ENCODE assay signal across 21 mouse cellular contexts in the genomic region with DNA sequence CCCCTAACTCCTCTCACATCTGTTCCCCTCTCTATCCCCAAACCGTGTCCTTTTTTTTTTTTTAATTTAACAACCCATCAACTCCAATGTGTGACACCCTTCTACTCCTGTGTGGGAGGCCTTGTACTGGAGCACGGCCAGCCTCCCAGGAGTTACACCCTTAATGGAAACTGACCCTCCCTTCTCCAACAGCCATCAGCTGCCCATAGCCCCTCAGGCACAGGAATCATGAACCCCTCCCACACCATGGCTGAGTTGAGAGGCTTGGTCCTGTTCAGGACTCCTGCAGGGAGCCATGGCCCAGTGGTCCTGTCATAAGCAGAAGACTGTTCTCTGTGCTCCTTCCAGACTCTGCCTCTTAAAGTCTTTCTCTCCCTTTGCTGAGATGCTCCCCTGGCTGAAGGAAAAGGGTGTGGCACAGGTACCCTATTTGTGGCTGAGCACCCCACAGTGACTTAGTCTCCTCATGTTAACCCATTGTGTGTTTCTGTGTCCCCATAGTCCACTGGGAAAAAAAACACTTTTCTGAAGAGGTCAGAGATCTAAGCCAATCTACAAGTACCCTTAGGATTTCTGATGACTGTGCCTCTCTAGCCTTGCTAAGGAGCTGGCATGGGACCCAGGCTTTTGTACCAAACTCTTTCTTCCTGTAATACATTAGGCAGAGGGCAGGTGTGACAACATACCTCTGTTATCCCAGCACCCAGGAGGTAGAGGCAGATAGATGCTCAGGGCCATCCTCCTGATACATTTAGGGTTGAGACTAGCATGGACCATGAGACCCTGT.
DNase-seq lines count a peak whose midpoint lies in the region; ATAC-seq lines count a peak whose summit lies in the region.
"Had no signal": no experiment of that assay in that cellular context is flagged by ENCODE, and none has a peak within 500 bp of the region (broad histone marks: within the 10 kb centered on the region; RNA-seq: fewer than 3 reads in every experiment).

No protein-coding gene starts in this region.

- ATAC-seq in kidney, embryonic 16.5 days (ENCODE audit: low FRiP score, low TSS enrichment) = peak; percentile 80
- no peak for ATAC-seq in liver, embryonic 15.5 days (ENCODE audit: insufficient read depth)
- no peak for ATAC-seq in liver, embryonic 11.5 days (replicated peaks; ENCODE audit: low FRiP score)
- ATAC-seq: activated CD4-positive, CD25-positive, alpha-beta regulatory T cell, adult 4 months; forebrain, embryonic 14.5 days; Patski had no signal

- no peak overlapping the region for H3K9ac ChIP-seq in kidney, embryonic 16.5 days (replicated peaks; ENCODE audit: low read length)
- H3K9ac ChIP-seq in liver, embryonic 15.5 days = peak overlapping the region; percentile 19; the same call in 1 of the 2 replicates
- no peak overlapping the region for H3K9ac ChIP-seq in liver, embryonic 11.5 days (ENCODE audit: low read depth, low read length)
- H3K9ac ChIP-seq: heart, embryonic 12.5 days had no signal

- H3K9me3 ChIP-seq in kidney, embryonic 16.5 days (ENCODE audit: low read length) = peaks cover 5% of the 10 kb centered on the region; the same call in 1 of the 2 replicates
- no peaks in the 10 kb centered on the region for H3K9me3 ChIP-seq in liver, embryonic 15.5 days (replicated peaks)
- H3K9me3 ChIP-seq in liver, embryonic 11.5 days (ENCODE audit: control insufficient read depth, low read length) = no peaks in the 10 kb centered on the region

- H3K4me3 ChIP-seq in kidney, embryonic 16.5 days (ENCODE audit: low read length) = no peak overlapping the region
- H3K4me3 ChIP-seq in liver, embryonic 15.5 days (replicated peaks) = no peak overlapping the region
- H3K4me3 ChIP-seq in liver, embryonic 11.5 days (ENCODE audit: low read depth, low read length) = no peak overlapping the region
- no peak overlapping the region for H3K4me3 ChIP-seq in macrophage (ENCODE audit: inconsistent target)
- H3K4me3 ChIP-seq: embryonic facial prominence, embryonic 10.5 days; erythroblast, embryonic 14.5 days; forebrain, embryonic 10.5 days; gastrocnemius, adult 2 months; heart, embryonic 12.5 days; hindbrain, embryonic 10.5 days had no signal

- H3K4me2 ChIP-seq in kidney, embryonic 16.5 days (replicated peaks; ENCODE audit: low read depth, low read length) = no peak overlapping the region
- no peak overlapping the region for H3K4me2 ChIP-seq in liver, embryonic 15.5 days
- no peak overlapping the region for H3K4me2 ChIP-seq in liver, embryonic 11.5 days
- H3K4me2 ChIP-seq: heart, embryonic 12.5 days had no signal

- H3K36me3 ChIP-seq in kidney, embryonic 16.5 days (ENCODE audit: insufficient read depth, low read length) = no peaks in the 10 kb centered on the region
- no peaks in the 10 kb centered on the region for H3K36me3 ChIP-seq in liver, embryonic 15.5 days (replicated peaks)
- no peaks in the 10 kb centered on the region for H3K36me3 ChIP-seq in liver, embryonic 11.5 days (ENCODE audit: control insufficient read depth, insufficient read depth, low read length)
- no peaks in the 10 kb centered on the region for H3K36me3 ChIP-seq in macrophage (ENCODE audit: inconsistent target)
- H3K36me3 ChIP-seq: embryonic facial prominence, embryonic 10.5 days; forebrain, embryonic 10.5 days; heart, embryonic 12.5 days; hindbrain, embryonic 10.5 days had no signal

- H3K27me3 ChIP-seq in kidney, embryonic 16.5 days (ENCODE audit: insufficient read depth, low read length) = no peaks in the 10 kb centered on the region
- peaks cover 23% of the 10 kb centered on the region; the same call in 1 of the 2 replicates for H3K27me3 ChIP-seq in liver, embryonic 15.5 days
- no peaks in the 10 kb centered on the region for H3K27me3 ChIP-seq in liver, embryonic 11.5 days (replicated peaks; ENCODE audit: control insufficient read depth, insufficient read depth, low read length)
- H3K27me3 ChIP-seq: CH12.LX; heart, embryonic 12.5 days; Patski had no signal

- peaks cover 6% of the 10 kb centered on the region; the same call in 1 of the 2 replicates for H3K4me1 ChIP-seq in kidney, embryonic 16.5 days (ENCODE audit: insufficient read depth, low read length)
- H3K4me1 ChIP-seq in liver, embryonic 15.5 days (replicated peaks) = peaks cover 7% of the 10 kb centered on the region
- H3K4me1 ChIP-seq in liver, embryonic 11.5 days (replicated peaks; ENCODE audit: control insufficient read depth, insufficient read depth, low read length) = no peaks in the 10 kb centered on the region
- H3K4me1 ChIP-seq: forebrain, embryonic 10.5 days; heart, embryonic 12.5 days had no signal

- 9% methylated on average over 2 of the region's 2 CpGs for WGBS in kidney, embryonic 16.5 days
- WGBS in liver, embryonic 15.5 days (ENCODE audit: insufficient replicate concordance) = 43% methylated on average over 2 of the region's 2 CpGs
- WGBS in liver, embryonic 11.5 days = 61% methylated on average over 2 of the region's 2 CpGs
- WGBS in macrophage (ENCODE audit: missing documents) = 58% methylated on average over 2 of the region's 2 CpGs

- H3K27ac ChIP-seq in kidney, embryonic 16.5 days (ENCODE audit: low read length) = no peak overlapping the region
- no peak overlapping the region for H3K27ac ChIP-seq in liver, embryonic 15.5 days (replicated peaks)
- H3K27ac ChIP-seq in liver, embryonic 11.5 days (ENCODE audit: low read depth, low read length) = no peak overlapping the region
- peak overlapping the region; percentile 58 for H3K27ac ChIP-seq in macrophage
- H3K27ac ChIP-seq: embryonic facial prominence, embryonic 10.5 days; forebrain, embryonic 10.5 days; gastrocnemius, adult 2 months; hindbrain, embryonic 10.5 days had no signal

- no peaks in the 10 kb centered on the region for H3K79me2 ChIP-seq in macrophage (ENCODE audit: inconsistent target)

- DNase-seq in kidney, postnatal 36 days = no peak
- DNase-seq in liver, embryonic 11.5 days (ENCODE audit: low spot score) = no peak
- peak; percentile 59 for DNase-seq in lung, postnatal 36 days
- DNase-seq in lung, postnatal 4 days = no peak
- DNase-seq: adrenal gland, postnatal 25 days; cerebellum, adult 2 months; cerebellum, postnatal 10 days; gastrocnemius, adult 2 months; gastrocnemius, postnatal 25 days had no signal
